Mouse (Mus musculus) E14TG2a.4 (cell line): Measurements from ENCODE around the gene Sertad2.

Experiments used
- H3K27me3 ChIP-seq: 2 replicates; pipeline ENCODE4 v1.6.1; 2014; ENCODE audit warnings: low read length, control low read depth; ENCODE audit not compliant: insufficient read depth
- H3K36me3 ChIP-seq: 2 replicates; pipeline ENCODE4 v1.6.1; 2014; ENCODE audit warnings: low read length, control low read depth; ENCODE audit not compliant: insufficient read depth
- H3K4me1 ChIP-seq: replicated peaks from 2 replicates; pipeline ENCODE4 v1.6.1; 2014; ENCODE audit warnings: low read depth, low read length, control low read depth
- H3K4me3 ChIP-seq: replicated peaks from 2 replicates; pipeline ENCODE4 v1.5.1; 2014; ENCODE audit warnings: mild to moderate bottlenecking, low read length
- H3K9me3 ChIP-seq: 2 replicates; pipeline ENCODE4 v1.6.1; 2014; ENCODE audit warnings: low read length, control low read depth
- CTCF ChIP-seq: conservative IDR thresholded peaks from 2 replicates; pipeline ENCODE4 v1.5.1; 2014; ENCODE audit warnings: low read length
- NANOG ChIP-seq: IDR thresholded peaks from 2 replicates; pipeline ENCODE4 v1.6.1; 2014; ENCODE audit warnings: borderline replicate concordance, low read length, mixed read lengths
- POU5F1 ChIP-seq: IDR thresholded peaks from 2 replicates; pipeline ENCODE4 v1.6.1; 2014; ENCODE audit warnings: low read length, borderline replicate concordance

The Sertad2 gene

GRCm38 (mm10) chr11:20541995-20542637, 937 bp upstream of the Sertad2 start:
- no peaks in the 10 kb centered on the region for H3K27me3 ChIP-seq
- H3K4me3 ChIP-seq, result peak overlapping the region; percentile 99
- TF ChIP-seq CTCF (no peak), POU5F1 (peak; percentile 56; the same call in 1 of the 2 replicates)
- no peaks in the 10 kb centered on the region for H3K9me3 ChIP-seq
- H3K36me3 ChIP-seq, result peaks cover 10% of the 10 kb centered on the region
- H3K4me1 ChIP-seq, result peaks cover 65% of the 10 kb centered on the region

- peaks cover 22% of the 10 kb centered on the region for H3K36me3 ChIP-seq
- TF ChIP-seq POU5F1, result no peak
- H3K27me3 ChIP-seq, result no peaks in the 10 kb centered on the region
- peak overlapping the region; percentile 99 for H3K4me3 ChIP-seq
- H3K4me1 ChIP-seq, result peaks cover 67% of the 10 kb centered on the region
- no peaks in the 10 kb centered on the region for H3K9me3 ChIP-seq
These were observed 534 bp downstream of the Sertad2 start for GRCm38 (mm10) chr11:20543453-20544120.

- H3K27me3 ChIP-seq, result no peaks in the 10 kb centered on the region
- TF ChIP-seq NANOG (no peak), POU5F1 (no peak), CTCF (no peak)
- peaks cover 67% of the 10 kb centered on the region for H3K4me1 ChIP-seq
- H3K9me3 ChIP-seq, result no peaks in the 10 kb centered on the region
- H3K4me3 ChIP-seq, result peak overlapping the region; percentile 99
- H3K36me3 ChIP-seq, result peaks cover 27% of the 10 kb centered on the region
These were observed 1.3 kb downstream of the Sertad2 start for GRCm38 (mm10) chr11:20544376-20544775.

- Histone ChIP-seq H3K36me3 (peaks cover 27% of the 10 kb centered on the region), H3K9me3 (no peaks in the 10 kb centered on the region), H3K4me1 (peaks cover 71% of the 10 kb centered on the region), H3K4me3 (peak overlapping the region; percentile 99), H3K27me3 (no peaks in the 10 kb centered on the region)
- TF ChIP-seq POU5F1, result no peak
- no peak for TF ChIP-seq CTCF
These were observed 1.9 kb downstream of the Sertad2 start for GRCm38 (mm10) chr11:20544801-20545515.

GRCm38 (mm10) chr11:20549481-20549880, 6.4 kb downstream of the Sertad2 start:
- Histone ChIP-seq H3K36me3 (peaks cover 27% of the 10 kb centered on the region), H3K4me3 (no peak overlapping the region)
- TF ChIP-seq POU5F1 (no peak), NANOG (peak; percentile 85)

GRCm38 (mm10) chr11:20550196-20550595, 7.1 kb downstream of the Sertad2 start:
- no peaks in the 10 kb centered on the region for H3K9me3 ChIP-seq
- no peak for TF ChIP-seq NANOG
- peaks cover 81% of the 10 kb centered on the region for H3K4me1 ChIP-seq
- no peak overlapping the region for H3K4me3 ChIP-seq
- H3K36me3 ChIP-seq, result peaks cover 27% of the 10 kb centered on the region
- no peaks in the 10 kb centered on the region for H3K27me3 ChIP-seq

More at GRCm38 (mm10) chr11:20549481-20549880, 6.4 kb downstream of the Sertad2 start:
- H3K9me3 ChIP-seq, result no peaks in the 10 kb centered on the region
- no peaks in the 10 kb centered on the region for H3K27me3 ChIP-seq
- H3K4me1 ChIP-seq, result peaks cover 88% of the 10 kb centered on the region

- no peak for TF ChIP-seq NANOG
- no peak for TF ChIP-seq POU5F1
- no peak for TF ChIP-seq CTCF
- Histone ChIP-seq H3K4me3 (no peak overlapping the region), H3K9me3 (no peaks in the 10 kb centered on the region), H3K36me3 (peaks cover 25% of the 10 kb centered on the region), H3K27me3 (no peaks in the 10 kb centered on the region), H3K4me1 (peaks cover 79% of the 10 kb centered on the region)
These were observed 9.0 kb downstream of the Sertad2 start for GRCm38 (mm10) chr11:20552059-20552458.

GRCm38 (mm10) chr11:20552758-20553673, 10.0 kb downstream of the Sertad2 start:
- H3K27me3 ChIP-seq, result no peaks in the 10 kb centered on the region
- H3K4me1 ChIP-seq, result peaks cover 74% of the 10 kb centered on the region
- H3K9me3 ChIP-seq, result no peaks in the 10 kb centered on the region
- peaks cover 22% of the 10 kb centered on the region for H3K36me3 ChIP-seq
- no peak for TF ChIP-seq NANOG
- TF ChIP-seq CTCF, result no peak
- H3K4me3 ChIP-seq, result no peak overlapping the region
